Mouse (Mus musculus) left cerebral cortex, postnatal 14 days (tissue): Measurements from ENCODE around the gene Zfp599. TPM values are rescaled to one million over a fixed set of nuclear protein-coding genes. Genes with fewer than 3 reads are reported as not detected.

Source experiments
- DNase-seq, 2 experiments: peaks; one replicate each; pipeline ENCODE4 v3.0.0; 2021 to 2022; ENCODE audit warnings: low spot score in 2 of 2, mixed read lengths in 1 of 2
- intact Hi-C: fragments of 180-260 bp; cut with DNase I; formaldehyde crosslinking; loops from one replicate; pipeline ENCODE4 v1.15.1; 2025
- total RNA-seq, 2 experiments: library from RNA; stranded (reverse); gene quantifications; 2 replicates each; pipeline ENCODE4 v1.2.3; 2021

The Zfp599 gene
- total RNA-seq, 2 experiments from 2014 or later = 2.8 TPM

- DNase-seq = peak; percentile 99 to 100
- intact Hi-C loops = loop anchor here (2.0 kb wide), 1 partner anchor 69 kb away; the partner anchor contains the start of gene Pigyl
Measured at GRCm38 (mm10) chr9:22225581-22226388, 33.9 kb downstream of the Zfp599 start, which contains the start of gene Zfp809. Zfp809 (plus strand) TSS chr9:22225714.

GRCm38 (mm10) chr9:22224536-22225503 lies 34.9 kb downstream of the Zfp599 start:
- intact Hi-C loops = loop anchor here (2.0 kb wide), 1 partner anchor 68 kb away; the partner anchor contains the start of gene Pigyl
- DNase-seq = peak; percentile 13 to 38

GRCm38 (mm10) chr9:22224066-22224465 lies 35.6 kb downstream of the Zfp599 start:
- no peak for DNase-seq
- intact Hi-C loops = loop anchor here (2.0 kb wide), 1 partner anchor 67 kb away; the partner anchor contains the start of gene Pigyl

GRCm38 (mm10) chr9:22217858-22218493 lies 41.7 kb downstream of the Zfp599 start:
- DNase-seq = no peak
- intact Hi-C loops = no loop called here

GRCm38 (mm10) chr9:22216705-22217104 lies 43.0 kb downstream of the Zfp599 start:
- intact Hi-C loops = no loop called here
- no peak for DNase-seq

GRCm38 (mm10) chr9:22214549-22214948 lies 45.1 kb downstream of the Zfp599 start:
- intact Hi-C loops = no loop called here
- DNase-seq = no peak

GRCm38 (mm10) chr9:22213785-22214194 lies 45.9 kb downstream of the Zfp599 start:
- no peak for DNase-seq
- intact Hi-C loops = no loop called here

Other genes with a start within 250 kb of the Zfp599 start
- gene Elavl3, start 207.9 kb downstream of the Zfp599 start, total RNA-seq = 100 to 1,000 TPM; 155 to 168 TPM
- gene Gm49318, start 188.6 kb downstream of the Zfp599 start, total RNA-seq = 1 to 10 TPM; 1.4 to 3.7 TPM
- 10 to 100 TPM; 19.0 to 21.6 TPM for gene Zfp653, start 188.5 kb downstream of the Zfp599 start, total RNA-seq
- gene Ecsit, start 174.5 kb downstream of the Zfp599 start, total RNA-seq = 10 to 100 TPM; 41.5 to 43.2 TPM
- gene Cnn1, start 160.7 kb downstream of the Zfp599 start, total RNA-seq = under 1 TPM; 0.88 to 0.93 TPM
- gene Elof1, start 142.7 kb downstream of the Zfp599 start, total RNA-seq = 10 to 100 TPM; 62.0 to 64.2 TPM
- gene Acp5, start 124.2 kb downstream of the Zfp599 start, total RNA-seq = under 1 TPM; 0.40 to 0.53 TPM
- gene Pigyl, start 103.0 kb downstream of the Zfp599 start, total RNA-seq = 10 to 100 TPM; 33.1 to 51.9 TPM
- gene Zfp872, start 71.8 kb downstream of the Zfp599 start, total RNA-seq = under 1 TPM in 1 of 2 experiments, not detected in 1; 0.24 TPM
- gene Zfp809, start 34.2 kb downstream of the Zfp599 start, total RNA-seq = 10 to 100 TPM; 17.5 to 18.6 TPM
- 10 to 100 TPM; 15.9 to 17.4 TPM for gene Zfp810, start 47.8 kb upstream of the Zfp599 start, total RNA-seq
- 1 to 10 TPM; 4.2 to 4.6 TPM for gene Anln, start 129.3 kb upstream of the Zfp599 start, total RNA-seq
- 1 to 10 TPM; 7.4 to 8.1 TPM for gene 9530077C05Rik, start 151.6 kb upstream of the Zfp599 start, total RNA-seq
- gene Gm17545, start 194.4 kb upstream of the Zfp599 start, total RNA-seq = not detected
- gene Rp9, start 209.8 kb upstream of the Zfp599 start, total RNA-seq = 10 to 100 TPM; 39.3 to 42.0 TPM
- gene Bbs9, start 215.8 kb upstream of the Zfp599 start, total RNA-seq = 10 to 100 TPM; 24.6 to 28.3 TPM